Mouse (Mus musculus) MEL (cell line): ENCODE results near the gene Dclk3. TPM values are rescaled to one million over a fixed set of nuclear protein-coding genes. Genes with fewer than 3 reads are reported as not detected.

Experiments
- DNase-seq: peaks from one replicate; pipeline ENCODE4 v3.0.0; 2011; ENCODE audit warnings: low read depth, low spot score
- H3K27ac ChIP-seq: 2 replicates; pipeline ENCODE4 v1.5.1; 2012; ENCODE audit warnings: low read depth, mild to moderate bottlenecking, control low read depth, low read length, moderate library complexity; ENCODE audit not compliant: control insufficient read depth
- H3K27me3 ChIP-seq, 2 experiments: fragments of 150-350 bp in 1 of 2; sonication (generic) in 1 of 2; 2 replicates each; pipeline ENCODE4 v1.6.1; 2012; ENCODE audit warnings: low read length in 2 of 2, mild to moderate bottlenecking in 2 of 2, improper control_type of control experiment in 1 of 2, moderate library complexity in 1 of 2; ENCODE audit not compliant: insufficient read depth in 2 of 2, control insufficient read depth in 1 of 2
- H3K36me3 ChIP-seq, 2 experiments: 2 replicates each; pipeline ENCODE4 v1.6.1; 2012 to 2014; ENCODE audit warnings: low read length in 2 of 2, improper control_type of control experiment in 1 of 2, inconsistent platforms in 1 of 2, mild to moderate bottlenecking in 1 of 2; ENCODE audit not compliant: insufficient read depth in 2 of 2, control insufficient read depth in 1 of 2
- H3K4me1 ChIP-seq, 2 experiments: fragments of 150-350 bp in 1 of 2; sonication (generic) in 1 of 2; 2 replicates each; pipeline ENCODE4 v1.6.1; 2012; ENCODE audit warnings: low read length in 2 of 2, improper control_type of control experiment in 1 of 2, mild to moderate bottlenecking in 1 of 2; ENCODE audit not compliant: insufficient read depth in 2 of 2, control insufficient read depth in 1 of 2
- H3K4me3 ChIP-seq, 2 experiments: fragments of 150-350 bp in 1 of 2; sonication (generic) in 1 of 2; 2 replicates each; pipeline ENCODE4 v1.5.1; 2012; ENCODE audit warnings: low read depth in 2 of 2, low read length in 2 of 2, mild to moderate bottlenecking in 2 of 2, moderate library complexity in 2 of 2, control low read depth in 1 of 2, improper control_type of control experiment in 1 of 2; ENCODE audit not compliant: control insufficient read depth in 1 of 2, insufficient read depth in 1 of 2
- H3K79me2 ChIP-seq: 2 replicates; pipeline ENCODE4 v1.6.1; 2012; ENCODE audit warnings: mild to moderate bottlenecking, low read length, moderate library complexity; ENCODE audit not compliant: control insufficient read depth, poor library complexity, insufficient read depth
- H3K9ac ChIP-seq: 2 replicates; pipeline ENCODE4 v1.6.1; 2012; ENCODE audit warnings: low read depth, mild to moderate bottlenecking, control low read depth, low read length, moderate library complexity; ENCODE audit not compliant: control insufficient read depth, poor library complexity, severe bottlenecking
- H3K9me3 ChIP-seq: fragments of 150-350 bp; sonication (generic); replicated peaks from 2 replicates; pipeline ENCODE4 v1.6.1; 2012; ENCODE audit warnings: mild to moderate bottlenecking, low read length, improper control_type of control experiment, moderate library complexity; ENCODE audit not compliant: insufficient read depth
- BHLHE40 ChIP-seq: IDR thresholded peaks from 2 replicates; pipeline ENCODE4 v1.6.1; 2012; ENCODE audit warnings: low read depth, mild to moderate bottlenecking, inconsistent platforms, low read length, improper control_type of control experiment, borderline replicate concordance
- CHD1 ChIP-seq: IDR thresholded peaks from 2 replicates; pipeline ENCODE4 v1.6.1; 2012; ENCODE audit warnings: low read depth, mild to moderate bottlenecking, inconsistent platforms, low read length, improper control_type of control experiment
- CHD2 ChIP-seq: IDR thresholded peaks from 2 replicates; pipeline ENCODE4 v1.6.1; 2011; ENCODE audit warnings: low read length, improper control_type of control experiment
- CTCF ChIP-seq, 3 experiments: IDR thresholded peaks in 2 of 3; conservative IDR thresholded peaks in 1 of 3; 2 replicates each; pipeline ENCODE4 v1.5.1; 2011 to 2012; ENCODE audit warnings: low read length in 3 of 3, low read depth in 2 of 3, mild to moderate bottlenecking in 2 of 3, improper control_type of control experiment in 1 of 3, inconsistent platforms in 1 of 3, mixed read lengths in 1 of 3, moderate library complexity in 1 of 3; ENCODE audit not compliant: control insufficient read depth in 1 of 3, insufficient read depth in 1 of 3, poor library complexity in 1 of 3, severe bottlenecking in 1 of 3
- E2F4 ChIP-seq: IDR thresholded peaks from 2 replicates; pipeline ENCODE4 v1.6.1; 2011; ENCODE audit warnings: low read depth, low read length, improper control_type of control experiment, borderline replicate concordance
- ELF1 ChIP-seq: IDR thresholded peaks from 2 replicates; pipeline ENCODE4 v1.6.1; 2014; ENCODE audit warnings: low read depth, mild to moderate bottlenecking, inconsistent platforms, low read length, improper control_type of control experiment, moderate library complexity
- ETS1 ChIP-seq: IDR thresholded peaks from 2 replicates; pipeline ENCODE4 v1.6.1; 2012; ENCODE audit warnings: low read depth, mild to moderate bottlenecking, inconsistent platforms, low read length, improper control_type of control experiment, moderate library complexity
- GATA1 ChIP-seq: IDR thresholded peaks from 2 replicates; pipeline ENCODE4 v1.6.1; 2011; ENCODE audit warnings: low read depth, low read length, improper control_type of control experiment
- HCFC1 ChIP-seq: IDR thresholded peaks from 2 replicates; pipeline ENCODE4 v1.6.1; 2012; ENCODE audit warnings: low read depth, mild to moderate bottlenecking, inconsistent platforms, low read length, improper control_type of control experiment, moderate library complexity
- JUND ChIP-seq: IDR thresholded peaks from 2 replicates; pipeline ENCODE4 v1.6.1; 2011; ENCODE audit warnings: low read depth, mild to moderate bottlenecking, improper control_type of control experiment, low read length
- KAT2A ChIP-seq: conservative IDR thresholded peaks from 2 replicates; pipeline ENCODE4 v1.6.1; 2012; ENCODE audit warnings: low read depth, low read length, improper control_type of control experiment, inconsistent platforms
- MAFK ChIP-seq: IDR thresholded peaks from 2 replicates; pipeline ENCODE4 v1.6.1; 2011; ENCODE audit warnings: low read depth, mild to moderate bottlenecking, low read length, improper control_type of control experiment, borderline replicate concordance
- NRF1 ChIP-seq: IDR thresholded peaks from 2 replicates; pipeline ENCODE4 v1.6.1; 2014; ENCODE audit warnings: low read depth, mild to moderate bottlenecking, inconsistent platforms, low read length, improper control_type of control experiment, moderate library complexity; ENCODE audit not compliant: poor library complexity, insufficient read depth, severe bottlenecking
- POLR2AphosphoS5 ChIP-seq: IDR thresholded peaks from 2 replicates; pipeline ENCODE4 v1.6.1; 2012; ENCODE audit warnings: low read depth, borderline replicate concordance, mild to moderate bottlenecking, inconsistent platforms, low read length, moderate library complexity, mixed read lengths
- SIN3A ChIP-seq: IDR thresholded peaks from 2 replicates; pipeline ENCODE4 v1.6.1; 2012; ENCODE audit warnings: low read length, improper control_type of control experiment, inconsistent platforms
- SMC3 ChIP-seq: IDR thresholded peaks from 2 replicates; pipeline ENCODE4 v1.6.1; 2011; ENCODE audit warnings: low read depth, low read length, improper control_type of control experiment
- TCF12 ChIP-seq: IDR thresholded peaks from 2 replicates; pipeline ENCODE4 v1.6.1; 2014; ENCODE audit warnings: low read depth, mild to moderate bottlenecking, inconsistent platforms, low read length, improper control_type of control experiment, moderate library complexity
- USF1 ChIP-seq: IDR thresholded peaks from 2 replicates; pipeline ENCODE4 v1.6.1; 2014; ENCODE audit warnings: low read depth, mild to moderate bottlenecking, inconsistent platforms, low read length, improper control_type of control experiment, moderate library complexity
- USF2 ChIP-seq, 2 experiments: IDR thresholded peaks; 2 replicates each; pipeline ENCODE4 v1.6.1; 2011 to 2012; ENCODE audit warnings: improper control_type of control experiment in 2 of 2, low read length in 2 of 2, borderline replicate concordance in 1 of 2, inconsistent platforms in 1 of 2, low read depth in 1 of 2, mild to moderate bottlenecking in 1 of 2; ENCODE audit not compliant: insufficient read depth in 1 of 2
- ZC3H11A ChIP-seq: IDR thresholded peaks from 2 replicates; pipeline ENCODE4 v1.6.1; 2012; ENCODE audit warnings: low read depth, mild to moderate bottlenecking, inconsistent platforms, low read length, improper control_type of control experiment
- ZMIZ1 ChIP-seq: IDR thresholded peaks from 2 replicates; pipeline ENCODE4 v1.6.1; 2012; ENCODE audit warnings: low read depth, mild to moderate bottlenecking, inconsistent platforms, low read length, improper control_type of control experiment, moderate library complexity
- ZNF384 ChIP-seq: IDR thresholded peaks from 2 replicates; pipeline ENCODE4 v1.6.1; 2012; ENCODE audit warnings: low read depth, mild to moderate bottlenecking, inconsistent platforms, low read length, improper control_type of control experiment
- polyA plus RNA-seq, 2 experiments: library from polyadenylated mRNA; stranded (reverse) in 1 of 2; unstranded in 1 of 2; fragments of >175 nt in 1 of 2; fragments of >200 nt in 1 of 2; gene quantifications; 2 replicates each; pipeline versions ENCODE4 v1.2.1 to v1.2.4; 2012; ENCODE audit warnings: low replicate concordance in 2 of 2, low read depth in 1 of 2; ENCODE audit not compliant: insufficient read length in 2 of 2, insufficient read depth in 1 of 2, missing spikeins in 1 of 2
- total RNA-seq: library from RNA; depleted of rRNA; stranded (reverse); fragments of 300-350 nt; gene quantifications from 2 replicates; pipeline ENCODE4 v1.2.3, GENCODE M21; 2012

Dclk3 gene
- total and polyA plus RNA-seq, 3 experiments, result not detected

DNA sequence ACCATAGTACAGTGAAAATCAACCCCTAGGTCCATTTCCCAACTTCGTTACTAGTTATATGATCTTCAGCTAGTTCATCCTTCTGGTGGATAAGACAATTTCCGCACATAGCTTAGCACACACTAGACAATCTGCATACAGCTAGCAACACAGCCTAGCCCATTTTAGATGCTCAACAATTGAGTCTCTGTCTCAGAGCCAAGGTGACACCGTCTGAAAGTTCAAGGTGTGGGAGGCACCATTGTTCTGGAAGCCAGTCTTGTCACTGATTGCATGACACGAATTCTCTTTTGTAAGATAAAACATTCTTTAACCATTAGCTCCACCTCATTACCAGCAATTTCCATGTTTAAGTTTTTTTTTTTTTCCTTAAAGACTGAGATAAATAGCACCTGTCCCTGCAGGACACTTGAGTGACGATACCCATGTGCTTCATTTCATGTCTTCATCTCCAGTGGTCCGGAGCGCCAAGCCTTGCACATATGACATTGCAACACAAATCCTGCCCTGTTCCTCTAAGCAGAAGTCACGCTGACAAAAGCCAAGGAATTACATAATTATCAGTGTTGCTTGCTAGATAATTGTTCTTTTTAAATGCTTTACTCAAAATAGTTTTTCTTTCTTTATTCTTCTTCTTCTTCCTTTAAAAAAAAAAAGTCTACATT lies 10.1 kb upstream of the Dclk3 start:
- Histone ChIP-seq H3K4me1 (no peaks in the 10 kb centered on the region), H3K79me2 (no peaks in the 10 kb centered on the region), H3K27me3 (no peaks in the 10 kb centered on the region), H3K9ac (no peak overlapping the region)
- TF ChIP-seq TCF12 (no peak), POLR2AphosphoS5 (no peak), ZC3H11A (no peak), ELF1 (no peak), ZNF384 (no peak), SIN3A (no peak), HCFC1 (no peak), KAT2A (no peak), E2F4 (no peak), CHD1 (no peak)
- TF ChIP-seq, all 39 proteins: peak for 0
- Histone ChIP-seq H3K4me3 (no peak overlapping the region), H3K9me3 (no peaks in the 10 kb centered on the region), H3K27ac (no peak overlapping the region), H3K36me3 (no peaks in the 10 kb centered on the region)
- DNase-seq, result no peak

DNA sequence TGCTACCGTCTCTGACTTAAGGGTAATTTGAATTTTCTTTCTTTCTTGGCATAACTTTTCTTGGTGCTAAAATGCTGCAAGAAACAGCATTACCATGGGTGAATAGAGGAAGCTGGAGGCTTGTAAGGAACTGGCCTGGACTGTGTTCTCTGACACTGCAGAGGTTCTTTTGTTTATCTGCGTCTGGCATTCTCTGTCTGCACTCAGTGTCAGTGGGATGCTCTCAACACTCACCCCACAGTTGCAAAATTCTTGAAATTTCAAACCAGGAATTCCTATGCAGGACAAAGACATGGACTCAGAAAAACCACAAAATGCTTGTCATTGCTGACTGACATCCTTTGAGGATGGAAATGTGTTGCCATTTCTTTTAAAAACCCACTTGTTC lies 9.5 kb upstream of the Dclk3 start:
- Histone ChIP-seq H3K79me2 (no peaks in the 10 kb centered on the region), H3K27ac (no peak overlapping the region), H3K4me1 (no peaks in the 10 kb centered on the region), H3K27me3 (no peaks in the 10 kb centered on the region), H3K9ac (no peak overlapping the region), H3K4me3 (no peak overlapping the region), H3K9me3 (no peaks in the 10 kb centered on the region), H3K36me3 (no peaks in the 10 kb centered on the region)
- TF ChIP-seq USF1 (no peak), ZNF384 (no peak), KAT2A (no peak), ETS1 (no peak), CHD2 (no peak), CTCF (IDR thresholded peaks at IDR 0.05 in 2 of 3, conservative IDR thresholded peaks at IDR 0.05 in 1 of 3; ENCODE audit: control insufficient read depth in 1 of 3, insufficient read depth in 1 of 3, low read depth in 2 of 3, low read length in 3 of 3, poor library complexity in 1 of 3, severe bottlenecking in 1 of 3) (no peak), BHLHE40 (no peak), SMC3 (no peak), CHD1 (no peak), ZMIZ1 (no peak), SIN3A (no peak), GATA1 (no peak), MAFK (no peak), JUND (no peak), NRF1 (no peak), USF2 (IDR thresholded peaks at IDR 0.05; ENCODE audit: borderline replicate concordance in 1 of 2, insufficient read depth in 1 of 2, low read depth in 1 of 2, low read length in 2 of 2) (no peak)
- DNase-seq, result no peak
